Mouse (Mus musculus) spleen, postnatal 14 days (tissue): Measurements from ENCODE around the gene Nr5a2.

Experiments used
- DNase-seq, 2 experiments: peaks; one replicate each; pipeline ENCODE4 v3.0.0; 2021 to 2022; ENCODE audit warnings: low spot score in 2 of 2

Nr5a2 gene

DNA sequence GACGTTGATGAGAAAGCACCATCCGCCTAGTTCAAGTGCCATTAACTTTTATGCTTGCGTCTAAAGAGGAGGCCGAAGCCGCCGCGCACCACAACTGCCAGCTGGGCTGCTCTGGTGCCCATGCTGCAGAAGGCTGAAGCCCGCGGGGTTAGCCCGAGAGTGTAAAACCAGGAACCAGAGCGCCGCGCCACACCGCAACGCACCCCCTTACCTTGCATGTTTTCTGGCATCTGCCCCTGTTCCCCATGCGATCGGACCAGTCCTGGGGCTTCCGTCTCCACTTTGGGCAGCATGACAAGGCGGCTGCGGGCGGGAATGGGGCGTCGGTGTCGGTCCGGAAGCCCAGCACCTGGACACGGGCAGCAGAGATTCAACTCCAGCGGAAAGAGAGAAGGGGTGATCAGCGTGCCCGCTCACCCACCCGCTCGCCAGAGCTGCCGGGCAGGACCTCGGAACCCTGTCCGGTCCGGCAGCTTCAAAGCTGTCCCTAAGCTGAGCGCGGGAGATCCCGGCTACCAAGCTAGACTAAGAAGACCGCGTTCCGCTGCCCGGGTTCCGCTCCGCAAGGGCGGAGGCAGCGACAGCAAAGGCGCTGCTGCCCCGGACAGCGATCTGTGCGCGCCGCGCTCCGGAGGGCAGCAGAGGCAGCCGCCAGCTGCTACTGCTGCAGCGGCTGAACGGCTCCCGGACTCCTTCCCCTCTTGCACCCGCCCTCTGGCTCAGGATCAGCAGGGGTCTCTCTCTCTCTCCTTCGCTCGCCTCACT lies 11.6 kb downstream of the Nr5a2 start:
- DNase-seq, result no peak

DNA sequence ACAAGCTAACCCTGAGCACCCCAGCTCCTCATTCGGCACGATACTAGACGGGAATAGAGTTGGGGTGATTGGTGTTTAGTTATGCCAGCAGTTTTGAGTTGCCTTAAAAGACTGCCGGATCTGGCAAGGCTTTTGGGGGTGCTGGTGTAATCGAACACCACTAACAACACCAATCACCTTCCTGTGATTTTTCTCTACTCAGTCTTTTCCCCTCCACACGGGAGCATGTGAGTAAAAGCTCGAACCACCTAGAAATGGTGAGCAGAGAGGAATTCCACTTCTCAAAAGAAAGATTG lies 12.2 kb downstream of the Nr5a2 start:
- no peak for DNase-seq

- no peak for DNase-seq
Measured at GRCm38 (mm10) chr1:136947394-136948126, 12.7 kb downstream of the Nr5a2 start.

DNA sequence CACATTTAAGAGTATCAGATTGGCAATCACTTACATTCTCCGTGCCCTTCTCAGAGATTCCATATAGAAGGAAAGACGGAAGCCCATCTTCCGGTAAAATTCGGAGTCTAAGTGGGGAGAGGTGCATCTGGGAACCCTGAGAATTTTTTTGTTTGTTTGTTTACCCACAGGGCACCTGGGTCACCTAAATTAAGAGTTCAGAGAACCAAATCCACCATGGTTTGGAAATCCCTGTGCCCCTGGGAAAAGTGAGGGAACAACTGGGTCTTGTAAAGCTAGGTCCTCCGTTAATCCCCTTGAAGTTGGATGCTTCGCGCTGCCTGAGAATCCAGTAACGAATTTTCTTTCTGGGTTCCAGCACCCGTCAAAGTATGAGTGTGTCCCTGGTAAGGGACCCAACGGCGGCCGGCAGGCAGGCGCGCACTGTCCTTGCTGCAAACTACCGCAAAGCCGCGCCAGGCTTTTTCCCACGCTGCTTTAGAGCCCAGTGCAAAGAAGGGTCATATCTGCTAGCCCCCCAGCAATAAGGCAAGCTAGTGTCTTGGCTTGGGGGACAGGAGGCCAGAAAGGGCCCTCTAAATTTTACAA lies 13.3 kb downstream of the Nr5a2 start:
- no peak for DNase-seq

DNA sequence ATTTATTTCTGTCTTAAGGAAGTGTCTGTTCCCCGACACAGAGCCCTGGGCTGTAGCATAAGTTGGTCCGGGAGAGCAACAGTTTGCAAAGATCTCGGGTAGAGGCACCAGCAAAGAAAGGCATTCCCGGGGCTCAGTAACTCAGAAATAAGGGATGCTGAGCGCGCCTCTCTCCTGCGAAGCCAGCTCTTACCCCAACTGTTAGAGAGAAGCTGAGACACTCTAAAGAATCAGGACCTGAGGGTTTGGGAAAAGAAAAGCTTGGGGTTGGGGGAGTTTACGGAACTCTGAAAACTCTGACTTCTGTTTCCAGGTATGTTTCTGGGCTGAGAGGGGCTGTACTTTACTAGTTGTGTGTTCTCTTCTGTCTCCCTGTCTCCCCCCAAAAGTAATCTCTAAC lies 13.8 kb downstream of the Nr5a2 start:
- DNase-seq, result no peak

DNA sequence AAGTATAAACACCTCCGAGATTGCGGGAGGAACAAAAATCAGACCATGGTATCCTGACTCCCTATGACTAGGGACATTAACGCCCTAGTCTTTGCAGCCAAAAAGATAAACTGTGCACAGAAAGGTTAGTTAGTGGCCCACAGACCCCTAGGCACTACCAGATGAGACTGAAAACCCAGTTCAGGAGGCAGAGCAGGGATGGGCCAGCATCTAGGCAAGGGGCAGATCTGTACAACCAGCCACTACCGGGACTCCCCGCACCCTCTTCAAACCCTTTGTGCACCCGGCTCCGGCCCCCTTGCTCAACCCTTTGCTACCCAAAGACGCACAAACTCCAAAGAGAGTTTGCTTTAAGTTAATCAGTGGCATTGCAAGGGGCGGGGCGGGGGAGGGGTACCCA lies 14.4 kb downstream of the Nr5a2 start:
- DNase-seq, result no peak

- no peak for DNase-seq
Measured at GRCm38 (mm10) chr1:136945426-136945825, 14.8 kb downstream of the Nr5a2 start.

- DNase-seq, result no peak
Measured at GRCm38 (mm10) chr1:136940603-136941002, 19.6 kb downstream of the Nr5a2 start.

- DNase-seq, result no peak
Measured at GRCm38 (mm10) chr1:136939220-136939619, 21.0 kb downstream of the Nr5a2 start.

GRCm38 (mm10) chr1:136935960-136936324 lies 24.3 kb downstream of the Nr5a2 start:
- no peak for DNase-seq

GRCm38 (mm10) chr1:136935316-136935959 lies 24.8 kb downstream of the Nr5a2 start:
- DNase-seq, result no peak

GRCm38 (mm10) chr1:136934051-136934450 lies 26.2 kb downstream of the Nr5a2 start:
- DNase-seq, result no peak

DNA sequence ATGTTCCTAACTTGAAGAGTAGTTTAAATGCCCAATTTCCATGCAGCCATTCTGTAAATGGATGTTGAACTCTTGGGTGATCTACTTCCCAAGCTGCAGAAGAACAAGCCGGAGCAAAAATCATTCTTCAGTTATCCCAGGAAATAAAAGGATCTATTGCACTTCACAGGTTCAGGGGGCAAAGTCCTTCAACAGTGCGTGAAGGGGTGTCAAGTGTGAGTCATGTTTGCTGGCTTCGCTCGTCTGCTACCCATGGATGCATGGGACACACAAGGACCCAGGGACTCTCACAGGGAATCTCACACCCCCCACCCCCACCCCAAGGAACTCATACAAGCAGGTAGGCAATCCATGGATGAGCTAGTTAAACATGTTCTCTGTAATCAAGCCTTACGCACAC lies 29.2 kb downstream of the Nr5a2 start:
- DNase-seq, result no peak

GRCm38 (mm10) chr1:136929743-136930142 lies 30.5 kb downstream of the Nr5a2 start:
- DNase-seq, result no peak

DNA sequence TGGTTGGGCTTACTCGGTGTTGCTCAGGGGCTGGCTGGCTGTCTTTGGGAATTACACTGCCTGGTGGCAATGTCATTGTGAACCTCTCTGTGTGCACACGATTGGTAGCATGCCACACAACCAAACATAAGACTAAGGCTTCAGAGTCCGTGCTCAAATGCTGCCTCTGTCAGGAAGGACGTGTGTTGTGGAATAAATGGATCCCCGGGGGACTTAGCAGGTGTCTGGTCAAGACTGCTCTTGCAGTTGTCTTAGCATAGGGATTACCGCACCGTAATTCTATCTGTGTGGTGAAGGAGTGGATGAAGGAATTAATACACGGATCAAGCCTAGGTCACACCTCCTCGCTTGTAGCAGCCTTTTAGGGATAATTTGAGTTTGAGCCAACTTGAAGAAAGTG lies 32.8 kb downstream of the Nr5a2 start:
- DNase-seq, result no peak

GRCm38 (mm10) chr1:136926026-136926425 lies 34.2 kb downstream of the Nr5a2 start:
- no peak for DNase-seq

GRCm38 (mm10) chr1:136920089-136920488 lies 40.2 kb downstream of the Nr5a2 start:
- no peak for DNase-seq

GRCm38 (mm10) chr1:136918791-136919190 lies 41.5 kb downstream of the Nr5a2 start:
- no peak for DNase-seq

DNA sequence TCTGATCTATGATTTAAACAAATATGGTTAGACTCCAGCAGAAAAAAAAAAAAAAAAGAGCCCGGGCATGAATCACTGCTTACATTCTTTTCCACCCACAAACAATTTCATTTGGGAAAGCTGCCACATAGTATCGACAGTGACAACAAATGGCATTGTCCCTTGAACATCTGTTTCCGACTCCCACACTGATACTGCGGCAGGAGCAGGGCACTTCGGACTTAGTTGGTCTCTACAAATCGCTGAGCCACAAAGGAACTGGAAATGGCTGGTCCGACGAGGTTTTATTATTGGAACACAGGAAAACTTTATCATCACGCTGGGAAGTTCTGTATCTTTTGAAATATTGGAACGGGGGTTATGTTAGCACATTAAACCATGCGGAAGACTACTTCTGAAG lies 44.8 kb downstream of the Nr5a2 start:
- DNase-seq, result no peak

- no peak for DNase-seq
Measured at GRCm38 (mm10) chr1:136911996-136912395, 48.3 kb downstream of the Nr5a2 start.

DNA sequence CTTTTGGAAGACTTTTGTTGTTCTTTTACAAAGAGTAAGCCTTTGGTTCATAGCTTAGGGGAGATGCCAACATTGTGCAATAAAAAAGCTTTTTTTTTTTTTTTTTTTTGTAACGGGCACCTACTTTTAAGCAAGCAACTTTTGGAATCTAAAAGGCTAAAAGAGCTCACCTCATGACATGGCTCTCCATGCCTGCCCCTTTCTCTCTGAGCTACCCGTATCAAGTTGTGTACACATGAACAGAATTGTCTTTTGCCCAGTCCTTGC lies 48.7 kb downstream of the Nr5a2 start:
- no peak for DNase-seq

DNA sequence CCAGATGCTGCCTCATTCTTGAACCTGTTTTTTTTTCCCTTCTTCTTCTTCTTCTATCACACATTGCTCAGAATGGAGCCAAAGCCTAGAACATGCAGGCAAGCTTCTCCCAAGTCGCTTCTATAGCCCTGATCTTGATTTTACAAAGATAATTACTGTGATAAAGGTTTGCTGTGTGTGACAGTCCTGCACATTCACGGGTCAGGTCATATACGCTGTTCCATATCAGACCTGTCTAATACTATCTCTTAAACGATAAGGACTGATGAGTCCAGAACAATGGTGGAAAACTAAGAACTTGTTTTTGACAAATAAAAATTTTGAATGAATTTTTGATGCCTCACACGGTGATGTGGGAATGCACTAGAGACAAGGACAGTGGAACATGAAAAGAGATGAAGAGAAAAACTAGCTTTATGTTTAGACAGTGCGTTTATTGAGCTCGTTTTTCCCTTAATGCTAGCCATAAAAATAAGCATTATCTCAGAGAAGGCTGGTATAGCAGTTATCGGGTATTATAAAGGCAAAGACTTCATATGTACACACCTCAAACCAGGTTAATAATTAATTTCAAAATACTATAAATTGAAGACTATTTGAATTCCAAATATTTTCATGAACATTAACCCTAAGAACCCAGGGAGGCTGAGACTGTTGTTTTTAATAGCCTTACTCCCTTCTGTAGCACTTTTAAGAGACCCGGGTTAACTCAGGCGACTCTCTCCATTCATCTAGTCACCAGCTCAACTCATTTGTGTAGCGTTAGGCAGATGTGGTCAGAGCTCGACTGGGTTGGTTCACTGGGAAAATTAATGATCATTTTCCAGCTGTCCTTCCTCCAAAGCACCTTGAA lies 49.3 kb downstream of the Nr5a2 start:
- DNase-seq, result no peak
